Mouse (Mus musculus) testis, adult 2 months (tissue): ENCODE data around the gene Map2k1. TPM values are rescaled to one million over a fixed set of nuclear protein-coding genes. Genes with fewer than 3 reads are reported as not detected.

Experiments used
- H3K27ac ChIP-seq: fragments of 200-500 bp; 2 replicates; pipeline ENCODE4 v1.5.1; 2012; ENCODE audit warnings: low read depth, low read length; ENCODE audit not compliant: control insufficient read depth, insufficient read depth
- H3K27me3 ChIP-seq: fragments of 200-500 bp; 2 replicates; pipeline ENCODE4 v1.6.1; 2012; ENCODE audit warnings: mild to moderate bottlenecking, low read length, moderate library complexity; ENCODE audit not compliant: control insufficient read depth, insufficient read depth
- H3K36me3 ChIP-seq: fragments of 200-500 bp; 2 replicates; pipeline ENCODE4 v1.6.1; 2012; ENCODE audit warnings: mild to moderate bottlenecking, low read length; ENCODE audit not compliant: control insufficient read depth, insufficient read depth
- H3K4me1 ChIP-seq: fragments of 200-500 bp; 2 replicates; pipeline ENCODE4 v1.6.1; 2012; ENCODE audit warnings: low read length; ENCODE audit not compliant: control insufficient read depth, insufficient read depth
- H3K4me3 ChIP-seq: fragments of 200-500 bp; 2 replicates; pipeline ENCODE4 v1.5.1; 2012; ENCODE audit warnings: low read depth, mild to moderate bottlenecking, low read length, moderate library complexity, mixed read lengths; ENCODE audit not compliant: control insufficient read depth
- CTCF ChIP-seq: fragments of 200-500 bp; IDR thresholded peaks from 2 replicates; pipeline ENCODE4 v1.5.1; 2012; ENCODE audit warnings: low read depth, mild to moderate bottlenecking, inconsistent platforms, low read length, moderate library complexity; ENCODE audit not compliant: control insufficient read depth, insufficient read depth, insufficient replicate concordance
- POLR2A ChIP-seq: fragments of 200-500 bp; IDR thresholded peaks from 2 replicates; pipeline ENCODE4 v1.6.1; 2012; ENCODE audit warnings: low read depth, mild to moderate bottlenecking, inconsistent platforms, low read length, moderate library complexity; ENCODE audit not compliant: control insufficient read depth
- polyA plus RNA-seq: library from polyadenylated mRNA; depleted of rRNA; stranded (reverse); fragments of >200 nt; gene quantifications from 2 replicates; pipeline ENCODE4 v1.2.3, GENCODE M21; 2012

Map2k1 gene
- polyA plus RNA-seq, 1 experiment, result 5.8 TPM

GRCm38 (mm10) chr9:64220603-64221002, 32.8 kb downstream of the Map2k1 start:
- H3K27ac ChIP-seq, result no peak overlapping the region
- TF ChIP-seq POLR2A, result no peak
- TF ChIP-seq CTCF, result no peak
- no peak overlapping the region for H3K4me3 ChIP-seq
- H3K4me1 ChIP-seq, result no peaks in the 10 kb centered on the region
- no peaks in the 10 kb centered on the region for H3K36me3 ChIP-seq
- H3K27me3 ChIP-seq, result no peaks in the 10 kb centered on the region

- Histone ChIP-seq H3K4me1 (no peaks in the 10 kb centered on the region), H3K4me3 (no peak overlapping the region), H3K36me3 (no peaks in the 10 kb centered on the region), H3K27me3 (no peaks in the 10 kb centered on the region), H3K27ac (no peak overlapping the region)
- TF ChIP-seq CTCF (no peak), POLR2A (no peak)
Observed at GRCm38 (mm10) chr9:64219772-64220420, 33.5 kb downstream of the Map2k1 start.

GRCm38 (mm10) chr9:64219305-64219704, 34.1 kb downstream of the Map2k1 start:
- TF ChIP-seq CTCF (no peak), POLR2A (no peak)
- Histone ChIP-seq H3K36me3 (no peaks in the 10 kb centered on the region), H3K27ac (no peak overlapping the region), H3K27me3 (no peaks in the 10 kb centered on the region), H3K4me3 (no peak overlapping the region), H3K4me1 (no peaks in the 10 kb centered on the region)

- Histone ChIP-seq H3K4me3 (no peak overlapping the region), H3K27me3 (no peaks in the 10 kb centered on the region), H3K4me1 (no peaks in the 10 kb centered on the region), H3K36me3 (no peaks in the 10 kb centered on the region), H3K27ac (no peak overlapping the region)
- TF ChIP-seq POLR2A, result no peak
- TF ChIP-seq CTCF, result no peak
Observed at GRCm38 (mm10) chr9:64217887-64218286, 35.5 kb downstream of the Map2k1 start.

GRCm38 (mm10) chr9:64216641-64217040, 36.8 kb downstream of the Map2k1 start:
- Histone ChIP-seq H3K4me1 (no peaks in the 10 kb centered on the region), H3K27ac (no peak overlapping the region), H3K36me3 (no peaks in the 10 kb centered on the region), H3K4me3 (no peak overlapping the region), H3K27me3 (no peaks in the 10 kb centered on the region)
- TF ChIP-seq CTCF (no peak), POLR2A (no peak)

DNA sequence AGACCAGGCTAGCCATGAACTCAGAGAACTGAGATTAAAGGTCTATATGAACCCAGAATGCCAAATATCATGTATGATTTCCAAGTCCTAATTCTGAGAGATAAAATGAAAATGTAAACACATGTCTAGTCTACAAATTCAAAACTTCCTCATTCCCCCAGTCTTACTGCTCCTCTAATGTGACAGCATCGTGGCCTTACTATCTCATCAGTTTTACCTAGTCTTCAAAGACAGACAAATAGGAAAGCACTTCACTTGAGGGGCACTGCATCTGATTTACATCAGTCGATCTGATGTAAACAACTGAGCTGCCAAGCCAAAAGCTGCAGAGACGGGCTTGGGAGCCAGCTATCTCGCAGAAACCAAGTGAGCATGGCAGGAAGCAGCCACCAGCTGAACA, 37.3 kb downstream of the Map2k1 start:
- no peak overlapping the region for H3K4me3 ChIP-seq
- no peak overlapping the region for H3K27ac ChIP-seq
- H3K27me3 ChIP-seq, result no peaks in the 10 kb centered on the region
- TF ChIP-seq CTCF (no peak), POLR2A (no peak)
- no peaks in the 10 kb centered on the region for H3K36me3 ChIP-seq
- no peaks in the 10 kb centered on the region for H3K4me1 ChIP-seq

- Histone ChIP-seq H3K4me1 (no peaks in the 10 kb centered on the region), H3K27ac (no peak overlapping the region), H3K36me3 (no peaks in the 10 kb centered on the region), H3K4me3 (no peak overlapping the region), H3K27me3 (no peaks in the 10 kb centered on the region)
- no peak for TF ChIP-seq CTCF
- no peak for TF ChIP-seq POLR2A
Observed at GRCm38 (mm10) chr9:64214452-64214851, 39.0 kb downstream of the Map2k1 start.
